Mouse (Mus musculus) hindbrain, embryonic 15.5 days (tissue): ENCODE results near the gene Slc24a3. TPM values are rescaled to one million over a fixed set of nuclear protein-coding genes. Genes with fewer than 3 reads are reported as not detected.

Experiments used
- ATAC-seq: fragments of 200-750 bp; cut with Nextera tagmentation; 2 replicates; pipeline ENCODE4 v1.8.0; 2017; ENCODE audit warnings: low read depth, moderate number of reproducible peaks, moderate TSS enrichment; ENCODE audit not compliant: low FRiP score
- H3K27ac ChIP-seq: fragments of 300-500 bp; sonication (generic); replicated peaks from 2 replicates; pipeline ENCODE4 v1.5.1; 2015; ENCODE audit warnings: mild to moderate bottlenecking, inconsistent platforms
- H3K27me3 ChIP-seq: fragments of 300-500 bp; sonication (generic); 2 replicates; pipeline ENCODE4 v1.6.1; 2015; ENCODE audit warnings: control low read depth, inconsistent platforms
- H3K36me3 ChIP-seq: fragments of 300-500 bp; sonication (generic); 2 replicates; pipeline ENCODE4 v1.6.1; 2015; ENCODE audit warnings: control low read depth, inconsistent platforms
- H3K4me1 ChIP-seq: fragments of 300-500 bp; sonication (generic); replicated peaks from 2 replicates; pipeline ENCODE4 v1.6.1; 2015; ENCODE audit warnings: control low read depth, inconsistent platforms
- H3K4me2 ChIP-seq: fragments of 300-500 bp; sonication (generic); 2 replicates; pipeline ENCODE4 v1.6.1; 2015; ENCODE audit warnings: moderate library complexity, mild to moderate bottlenecking, inconsistent platforms
- H3K4me3 ChIP-seq: fragments of 300-500 bp; sonication (generic); 2 replicates; pipeline ENCODE4 v1.5.1; 2015; ENCODE audit warnings: mild to moderate bottlenecking, inconsistent platforms
- H3K9ac ChIP-seq: fragments of 300-500 bp; sonication (generic); 2 replicates; pipeline ENCODE4 v1.6.1; 2015; ENCODE audit warnings: inconsistent platforms
- H3K9me3 ChIP-seq: fragments of 300-500 bp; sonication (generic); 2 replicates; pipeline ENCODE4 v1.6.1; 2016; ENCODE audit warnings: control low read depth, inconsistent platforms
- WGBS: fragments of 180-500 bp; shearing (Covaris S2); methylation state at CpG from one replicate; pipeline ENCODE4 v1.1.7; 2015; 5-methylcytosine and 5-hydroxymethylcytosine counted together
- polyA plus RNA-seq: library from polyadenylated mRNA; unstranded; fragments of >200 nt; fragmentation: Nextera tagmentation; extraction: Ambion mirVana; gene quantifications from 2 replicates; pipeline ENCODE4 v1.2.1, GENCODE M21; 2015

Slc24a3 gene
- polyA plus RNA-seq, 1 experiment from 2014 or later = 22.8 TPM

GRCm38 (mm10) chr2:145631123-145631798 is 463.7 kb downstream of the Slc24a3 start:
- Histone ChIP-seq H3K4me2 (no peak overlapping the region), H3K27me3 (no peaks in the 10 kb centered on the region), H3K36me3 (no peaks in the 10 kb centered on the region), H3K27ac (peak overlapping the region; percentile 48), H3K4me1 (peaks cover 6% of the 10 kb centered on the region; the same call in 1 of the 2 replicates), H3K9ac (no peak overlapping the region), H3K9me3 (no peaks in the 10 kb centered on the region), H3K4me3 (no peak overlapping the region)
- WGBS = 51% methylated on average over 6 of the region's 6 CpGs
- ATAC-seq = 0 out of 2 replicates have a peak, but pooled peaks have one; percentile 27

- no peak overlapping the region for H3K4me3 ChIP-seq
- H3K4me1 ChIP-seq = peaks cover 6% of the 10 kb centered on the region; the same call in 1 of the 2 replicates
- no peak; the same call in 1 of the 2 replicates for ATAC-seq
- no peaks in the 10 kb centered on the region for H3K36me3 ChIP-seq
- no peak overlapping the region for H3K4me2 ChIP-seq
- H3K9ac ChIP-seq = no peak overlapping the region
- H3K27ac ChIP-seq = peak overlapping the region; percentile 48
- no peaks in the 10 kb centered on the region for H3K27me3 ChIP-seq
- 43% methylated on average over 4 of the region's 4 CpGs for WGBS
- H3K9me3 ChIP-seq = no peaks in the 10 kb centered on the region
Observed at GRCm38 (mm10) chr2:145631799-145632174, 464.2 kb downstream of the Slc24a3 start.

- Histone ChIP-seq H3K27me3 (no peaks in the 10 kb centered on the region), H3K4me3 (no peak overlapping the region), H3K36me3 (no peaks in the 10 kb centered on the region), H3K27ac (no peak overlapping the region), H3K9ac (no peak overlapping the region), H3K9me3 (no peaks in the 10 kb centered on the region), H3K4me2 (no peak overlapping the region), H3K4me1 (peaks cover 6% of the 10 kb centered on the region; the same call in 1 of the 2 replicates)
- 67% methylated on average over 5 of the region's 5 CpGs for WGBS
- ATAC-seq = no peak
Observed at GRCm38 (mm10) chr2:145633811-145634210, 466.3 kb downstream of the Slc24a3 start.

GRCm38 (mm10) chr2:145640255-145640984 is 472.9 kb downstream of the Slc24a3 start:
- Histone ChIP-seq H3K27me3 (no peaks in the 10 kb centered on the region), H3K4me3 (no peak overlapping the region), H3K4me2 (no peak overlapping the region), H3K36me3 (no peaks in the 10 kb centered on the region), H3K4me1 (no peaks in the 10 kb centered on the region), H3K9me3 (no peaks in the 10 kb centered on the region), H3K9ac (no peak overlapping the region), H3K27ac (no peak overlapping the region)
- no peak for ATAC-seq
- WGBS = 85% methylated on average over 21 of the region's 21 CpGs

GRCm38 (mm10) chr2:145655373-145655960 is 487.9 kb downstream of the Slc24a3 start:
- no peak overlapping the region for H3K4me3 ChIP-seq
- H3K27ac ChIP-seq = no peak overlapping the region
- H3K27me3 ChIP-seq = no peaks in the 10 kb centered on the region
- no peak overlapping the region for H3K9ac ChIP-seq
- H3K36me3 ChIP-seq = no peaks in the 10 kb centered on the region
- no peaks in the 10 kb centered on the region for H3K4me1 ChIP-seq
- WGBS = 39% methylated on average over 12 of the region's 12 CpGs
- no peak overlapping the region for H3K4me2 ChIP-seq
- ATAC-seq = no peak
- no peaks in the 10 kb centered on the region for H3K9me3 ChIP-seq

- Histone ChIP-seq H3K4me1 (no peaks in the 10 kb centered on the region), H3K9me3 (no peaks in the 10 kb centered on the region), H3K4me2 (no peak overlapping the region), H3K27me3 (no peaks in the 10 kb centered on the region), H3K27ac (no peak overlapping the region), H3K9ac (no peak overlapping the region), H3K4me3 (no peak overlapping the region), H3K36me3 (no peaks in the 10 kb centered on the region)
- ATAC-seq = no peak
- 49% methylated on average over 3 of the region's 3 CpGs for WGBS
Observed at GRCm38 (mm10) chr2:145656121-145656520, 488.6 kb downstream of the Slc24a3 start.

- WGBS = 71% methylated on average over 1 of the region's 1 CpGs
- Histone ChIP-seq H3K9ac (no peak overlapping the region), H3K4me3 (no peak overlapping the region), H3K27ac (no peak overlapping the region), H3K9me3 (no peaks in the 10 kb centered on the region), H3K4me2 (no peak overlapping the region), H3K27me3 (no peaks in the 10 kb centered on the region), H3K36me3 (no peaks in the 10 kb centered on the region), H3K4me1 (no peaks in the 10 kb centered on the region)
- no peak for ATAC-seq
Observed at GRCm38 (mm10) chr2:145656716-145657115, 489.2 kb downstream of the Slc24a3 start.

- ATAC-seq = no peak
- no peak overlapping the region for H3K4me3 ChIP-seq
- H3K36me3 ChIP-seq = no peaks in the 10 kb centered on the region
- 77% methylated on average over 7 of the region's 7 CpGs for WGBS
- no peak overlapping the region for H3K4me2 ChIP-seq
- no peak overlapping the region for H3K9ac ChIP-seq
- no peak overlapping the region for H3K27ac ChIP-seq
- H3K27me3 ChIP-seq = no peaks in the 10 kb centered on the region
- H3K9me3 ChIP-seq = no peaks in the 10 kb centered on the region
- H3K4me1 ChIP-seq = no peaks in the 10 kb centered on the region
Observed at GRCm38 (mm10) chr2:145661242-145661641, 493.7 kb downstream of the Slc24a3 start.

GRCm38 (mm10) chr2:145663899-145664298 is 496.3 kb downstream of the Slc24a3 start:
- no peak overlapping the region for H3K4me2 ChIP-seq
- H3K27ac ChIP-seq = no peak overlapping the region
- 90% methylated on average over 7 of the region's 7 CpGs for WGBS
- H3K27me3 ChIP-seq = no peaks in the 10 kb centered on the region
- no peak overlapping the region for H3K4me3 ChIP-seq
- no peaks in the 10 kb centered on the region for H3K36me3 ChIP-seq
- no peak for ATAC-seq
- no peaks in the 10 kb centered on the region for H3K4me1 ChIP-seq
- no peak overlapping the region for H3K9ac ChIP-seq
- no peaks in the 10 kb centered on the region for H3K9me3 ChIP-seq

- Histone ChIP-seq H3K4me1 (no peaks in the 10 kb centered on the region), H3K27ac (no peak overlapping the region), H3K4me3 (no peak overlapping the region), H3K4me2 (no peak overlapping the region), H3K27me3 (no peaks in the 10 kb centered on the region), H3K36me3 (no peaks in the 10 kb centered on the region), H3K9ac (no peak overlapping the region), H3K9me3 (no peaks in the 10 kb centered on the region)
- ATAC-seq = no peak
- 76% methylated on average over 2 of the region's 2 CpGs for WGBS
Observed at GRCm38 (mm10) chr2:145664311-145664710, 496.8 kb downstream of the Slc24a3 start.

GRCm38 (mm10) chr2:145668135-145668534 is 500.6 kb downstream of the Slc24a3 start:
- Histone ChIP-seq H3K4me1 (no peaks in the 10 kb centered on the region), H3K4me3 (no peak overlapping the region), H3K9me3 (no peaks in the 10 kb centered on the region), H3K27ac (no peak overlapping the region), H3K27me3 (no peaks in the 10 kb centered on the region), H3K9ac (no peak overlapping the region), H3K36me3 (no peaks in the 10 kb centered on the region), H3K4me2 (no peak overlapping the region)
- 82% methylated on average over 4 of the region's 4 CpGs for WGBS
- ATAC-seq = no peak

- 91% methylated on average over 4 of the region's 4 CpGs for WGBS
- no peaks in the 10 kb centered on the region for H3K36me3 ChIP-seq
Observed at GRCm38 (mm10) chr2:145670131-145670530, 502.6 kb downstream of the Slc24a3 start.

More at GRCm38 (mm10) chr2:145670131-145670530, 502.6 kb downstream of the Slc24a3 start:
- H3K4me1 ChIP-seq = peaks cover 11% of the 10 kb centered on the region
- H3K4me3 ChIP-seq = no peak overlapping the region
- H3K9me3 ChIP-seq = no peaks in the 10 kb centered on the region
- no peaks in the 10 kb centered on the region for H3K27me3 ChIP-seq
- H3K27ac ChIP-seq = no peak overlapping the region
- H3K4me2 ChIP-seq = no peak overlapping the region
- ATAC-seq = no peak
- no peak overlapping the region for H3K9ac ChIP-seq
